Mouse (Mus musculus): ENCODE measurements around the gene Nr5a2. TPM values are rescaled to one million over a fixed set of nuclear protein-coding genes. Genes with fewer than 3 reads are reported as not detected.

Nr5a2 gene
- total RNA-seq, 2 experiments from 2014 or later, result not detected

- no peak for DNase-seq (ENCODE audit: low spot score in 2 of 2)
Measured at GRCm38 (mm10) chr1:136910741-136911593, 49.3 kb downstream of the Nr5a2 start.

GRCm38 (mm10) chr1:136910144-136910543 lies 50.1 kb downstream of the Nr5a2 start:
- DNase-seq (ENCODE audit: low spot score in 2 of 2), result no peak

- DNase-seq (ENCODE audit: low spot score in 2 of 2), result no peak
Measured at GRCm38 (mm10) chr1:136909494-136910037, 50.7 kb downstream of the Nr5a2 start.

- DNase-seq (ENCODE audit: low spot score in 2 of 2), result no peak
Measured at GRCm38 (mm10) chr1:136898130-136898529, 62.1 kb downstream of the Nr5a2 start.

- no peak for DNase-seq (ENCODE audit: low spot score in 2 of 2)
Measured at GRCm38 (mm10) chr1:136896351-136896750, 63.9 kb downstream of the Nr5a2 start.

GRCm38 (mm10) chr1:136895877-136896276 lies 64.4 kb downstream of the Nr5a2 start:
- DNase-seq (ENCODE audit: low spot score in 2 of 2), result no peak

GRCm38 (mm10) chr1:136894753-136895152 lies 65.5 kb downstream of the Nr5a2 start:
- no peak for DNase-seq (ENCODE audit: low spot score in 2 of 2)

GRCm38 (mm10) chr1:136893162-136893561 lies 67.1 kb downstream of the Nr5a2 start:
- no peak for DNase-seq (ENCODE audit: low spot score in 2 of 2)

GRCm38 (mm10) chr1:136890439-136890838 lies 69.8 kb downstream of the Nr5a2 start:
- no peak for DNase-seq (ENCODE audit: low spot score in 2 of 2)

- no peak for DNase-seq (ENCODE audit: low spot score in 2 of 2)
Measured at GRCm38 (mm10) chr1:136888704-136889103, 71.5 kb downstream of the Nr5a2 start.

- DNase-seq (ENCODE audit: low spot score in 2 of 2), result no peak
Measured at GRCm38 (mm10) chr1:136886678-136887077, 73.6 kb downstream of the Nr5a2 start.

GRCm38 (mm10) chr1:136883458-136884174 lies 76.6 kb downstream of the Nr5a2 start:
- no peak for DNase-seq (ENCODE audit: low spot score in 2 of 2)

- DNase-seq (ENCODE audit: low spot score in 2 of 2), result no peak
Measured at GRCm38 (mm10) chr1:136880260-136880659, 80.0 kb downstream of the Nr5a2 start.

GRCm38 (mm10) chr1:136875006-136875405 lies 85.2 kb downstream of the Nr5a2 start:
- DNase-seq (ENCODE audit: low spot score in 2 of 2), result no peak

GRCm38 (mm10) chr1:136868955-136869354 lies 91.3 kb downstream of the Nr5a2 start:
- DNase-seq (ENCODE audit: low spot score in 2 of 2), result no peak

- DNase-seq (ENCODE audit: low spot score in 2 of 2), result no peak
Measured at GRCm38 (mm10) chr1:136868285-136868684, 92.0 kb downstream of the Nr5a2 start.

GRCm38 (mm10) chr1:136866481-136867092 lies 93.7 kb downstream of the Nr5a2 start:
- DNase-seq (ENCODE audit: low spot score in 2 of 2), result no peak

GRCm38 (mm10) chr1:136863209-136863608 lies 97.0 kb downstream of the Nr5a2 start:
- no peak for DNase-seq (ENCODE audit: low spot score in 2 of 2)

- no peak for DNase-seq (ENCODE audit: low spot score in 2 of 2)
Measured at GRCm38 (mm10) chr1:136859454-136859853, 100.8 kb downstream of the Nr5a2 start.

- no peak for DNase-seq (ENCODE audit: low spot score in 2 of 2)
Measured at GRCm38 (mm10) chr1:136858724-136859123, 101.5 kb downstream of the Nr5a2 start.

- no peak for DNase-seq (ENCODE audit: low spot score in 2 of 2)
Measured at GRCm38 (mm10) chr1:136856104-136856503, 104.1 kb downstream of the Nr5a2 start.

GRCm38 (mm10) chr1:136848791-136849190 lies 111.5 kb downstream of the Nr5a2 start:
- DNase-seq (ENCODE audit: low spot score in 2 of 2), result no peak
